Mouse (Mus musculus) neural tube, embryonic 11.5 days (tissue): ENCODE measurements around the gene Nhsl2. TPM values are rescaled to one million over a fixed set of nuclear protein-coding genes. Genes with fewer than 3 reads are reported as not detected.
"Not testable (repeated sequence)": the region's sequence is repeated elsewhere in the genome, so short reads cannot be mapped to it uniquely, and the experiment has no call there.

ENCODE experiments used
- ATAC-seq: fragments of 200-750 bp; cut with Nextera tagmentation; 2 replicates; pipeline ENCODE4 v1.8.0; 2017; ENCODE audit warnings: moderate number of reproducible peaks, mild to moderate bottlenecking, moderate TSS enrichment, moderate library complexity; ENCODE audit not compliant: insufficient read depth, low FRiP score, low TSS enrichment
- DNase-seq: peaks from one replicate; pipeline ENCODE4 v3.0.0-alpha.2; 2015; ENCODE audit warnings: low spot score
- H3K27ac ChIP-seq: fragments of 300-500 bp; sonication (generic); 2 replicates; pipeline ENCODE4 v1.5.1; 2014; ENCODE audit warnings: low read depth, mild to moderate bottlenecking, low read length
- H3K27me3 ChIP-seq: fragments of 300-500 bp; sonication (generic); 2 replicates; pipeline ENCODE4 v1.6.1; 2014; ENCODE audit warnings: mild to moderate bottlenecking, low read length, mixed read lengths; ENCODE audit not compliant: control insufficient read depth, insufficient read depth
- H3K36me3 ChIP-seq: fragments of 300-500 bp; sonication (generic); 2 replicates; pipeline ENCODE4 v1.6.1; 2014; ENCODE audit warnings: mild to moderate bottlenecking, low read length, moderate library complexity, mixed read lengths; ENCODE audit not compliant: control insufficient read depth, insufficient read depth
- H3K4me1 ChIP-seq: fragments of 300-500 bp; sonication (generic); 2 replicates; pipeline ENCODE4 v1.6.1; 2014; ENCODE audit warnings: low read length, mixed read lengths; ENCODE audit not compliant: control insufficient read depth, insufficient read depth
- H3K4me2 ChIP-seq: fragments of 300-500 bp; sonication (generic); 2 replicates; pipeline ENCODE4 v1.6.1; 2014; ENCODE audit warnings: low read depth, mild to moderate bottlenecking, moderate library complexity
- H3K4me3 ChIP-seq: fragments of 300-500 bp; sonication (generic); 2 replicates; pipeline ENCODE4 v1.5.1; 2014; ENCODE audit warnings: low read depth, low read length
- H3K9ac ChIP-seq: fragments of 300-500 bp; sonication (generic); 2 replicates; pipeline ENCODE4 v1.6.1; 2014; ENCODE audit warnings: mild to moderate bottlenecking, low read length
- H3K9me3 ChIP-seq: fragments of 300-500 bp; sonication (generic); 2 replicates; pipeline ENCODE4 v1.6.1; 2016; ENCODE audit warnings: low read length; ENCODE audit not compliant: control insufficient read depth
- WGBS: fragments of 180-500 bp; shearing (Covaris S2); extraction: QIAGEN DNeasy Blood & Tissue Kit; methylation state at CpG from one replicate; pipeline ENCODE4 v1.1.7; 2014; 5-methylcytosine and 5-hydroxymethylcytosine counted together
- polyA plus RNA-seq: library from polyadenylated mRNA; unstranded; fragments of >200 nt; fragmentation: Nextera tagmentation; extraction: Ambion mirVana; gene quantifications from 2 replicates; pipeline ENCODE4 v1.2.1, GENCODE M21; 2014

Gene Nhsl2
- polyA plus RNA-seq, 1 experiment from 2014 or later: 11.6 TPM

- Histone ChIP-seq H3K9me3 (no peaks in the 10 kb centered on the region), H3K4me3 (no peak overlapping the region), H3K4me2 (no peak overlapping the region), H3K36me3 (no peaks in the 10 kb centered on the region), H3K9ac (no peak overlapping the region), H3K4me1 (no peaks in the 10 kb centered on the region; the same call in 1 of the 2 replicates), H3K27me3 (no peaks in the 10 kb centered on the region), H3K27ac (no peak overlapping the region)
- no peak for DNase-seq
- WGBS: 78% methylated on average over 8 of the region's 8 CpGs
- no peak for ATAC-seq
Observed at GRCm38 (mm10) chrX:102085798-102086443, 236.7 kb downstream of the Nhsl2 start.

DNA sequence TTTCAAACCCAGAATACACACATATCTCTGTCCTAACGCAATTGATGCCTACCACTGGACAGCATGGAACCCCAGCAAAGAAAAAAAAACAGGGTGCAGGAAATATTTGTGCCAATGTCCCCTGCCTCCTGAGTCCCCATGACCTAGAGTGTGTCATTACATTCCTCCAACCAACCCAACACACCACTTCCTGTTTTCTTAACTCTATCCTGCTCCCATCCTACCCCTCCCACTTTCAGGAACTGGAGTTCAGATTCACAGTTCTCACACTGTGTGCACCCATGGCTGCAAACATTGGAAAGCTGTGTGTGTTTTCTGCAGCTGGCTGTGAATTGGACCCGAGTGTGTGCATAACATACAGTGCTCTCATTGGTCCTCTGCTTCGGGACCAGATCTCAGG, 241.4 kb downstream of the Nhsl2 start:
- Histone ChIP-seq H3K9me3 (no peaks in the 10 kb centered on the region), H3K36me3 (no peaks in the 10 kb centered on the region), H3K4me1 (no peaks in the 10 kb centered on the region), H3K27ac (no peak overlapping the region), H3K4me3 (no peak overlapping the region), H3K4me2 (no peak overlapping the region), H3K9ac (no peak overlapping the region), H3K27me3 (no peaks in the 10 kb centered on the region)
- WGBS: 87% methylated on average over 3 of the region's 3 CpGs
- ATAC-seq (no peak), DNase-seq (no peak)

GRCm38 (mm10) chrX:102094381-102094904, 245.3 kb downstream of the Nhsl2 start:
- Histone ChIP-seq H3K9me3 (no peaks in the 10 kb centered on the region), H3K4me1 (no peaks in the 10 kb centered on the region), H3K4me2 (no peak overlapping the region), H3K27ac (no peak overlapping the region), H3K27me3 (no peaks in the 10 kb centered on the region), H3K4me3 (no peak overlapping the region), H3K36me3 (no peaks in the 10 kb centered on the region), H3K9ac (no peak overlapping the region)
- DNase-seq (no peak), ATAC-seq (no peak)
- 80% methylated on average over 7 of the region's 7 CpGs for WGBS

DNA sequence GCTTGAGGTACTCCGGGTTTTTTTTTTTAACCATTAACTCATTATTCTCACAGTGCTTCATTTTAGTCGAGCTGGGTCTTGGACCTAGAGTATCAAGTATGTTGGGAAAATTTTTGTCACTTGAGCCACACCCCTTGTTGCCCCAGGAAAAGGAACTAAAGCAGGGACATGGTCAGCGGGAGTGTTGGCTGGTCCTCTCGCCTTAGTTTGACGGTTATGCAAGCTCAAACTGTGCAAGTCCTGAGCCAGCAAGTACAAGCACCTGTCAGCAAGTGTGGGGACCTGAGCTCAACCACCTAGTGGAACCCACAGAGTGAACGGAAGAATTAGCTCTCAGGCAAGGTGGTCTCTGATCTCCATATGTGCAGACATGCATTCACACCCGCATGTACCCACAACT, 252.7 kb downstream of the Nhsl2 start:
- Histone ChIP-seq H3K36me3 (no peaks in the 10 kb centered on the region), H3K27me3 (no peaks in the 10 kb centered on the region; the same call in 1 of the 2 replicates), H3K9me3 (no peaks in the 10 kb centered on the region), H3K4me1 (no peaks in the 10 kb centered on the region), H3K4me3 (no peak overlapping the region), H3K4me2 (no peak overlapping the region), H3K9ac (no peak overlapping the region), H3K27ac (no peak overlapping the region)
- 63% methylated on average over 7 of the region's 7 CpGs for WGBS
- DNase-seq (no peak), ATAC-seq (no peak)

- H3K4me2 ChIP-seq, DNase-seq, H3K27ac ChIP-seq, ATAC-seq, H3K4me3 ChIP-seq, H3K36me3 ChIP-seq, H3K27me3 ChIP-seq, H3K4me1 ChIP-seq, H3K9ac ChIP-seq, H3K9me3 ChIP-seq: not testable (repeated sequence)
- WGBS: 73% methylated on average over 2 of the region's 2 CpGs
Observed at GRCm38 (mm10) chrX:102103830-102104229, 254.6 kb downstream of the Nhsl2 start.

DNA sequence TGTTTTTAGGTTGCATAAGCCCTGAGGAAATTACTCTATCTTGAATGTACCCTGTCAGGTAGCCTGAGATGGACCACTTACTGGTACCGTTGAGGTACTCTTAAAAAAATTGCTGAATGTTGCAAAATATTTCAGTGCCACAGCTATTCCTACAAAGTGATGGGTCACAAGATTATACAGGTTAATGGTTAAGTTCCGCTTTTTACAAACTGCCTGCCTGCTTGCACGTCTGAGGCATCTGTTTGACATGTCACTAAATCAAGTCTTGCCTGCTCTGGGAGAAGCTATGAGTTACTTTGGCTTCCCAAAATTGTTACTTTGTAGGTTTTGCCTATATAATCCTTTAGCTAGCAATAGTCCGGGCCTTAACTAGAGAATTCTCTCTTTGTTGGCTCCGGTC, 260.2 kb downstream of the Nhsl2 start:
- 78% methylated on average over 5 of the region's 5 CpGs for WGBS
- H3K27ac ChIP-seq, H3K9ac ChIP-seq, H3K27me3 ChIP-seq, H3K36me3 ChIP-seq, H3K9me3 ChIP-seq, H3K4me3 ChIP-seq, H3K4me1 ChIP-seq, H3K4me2 ChIP-seq, DNase-seq, ATAC-seq: not testable (repeated sequence)

DNA sequence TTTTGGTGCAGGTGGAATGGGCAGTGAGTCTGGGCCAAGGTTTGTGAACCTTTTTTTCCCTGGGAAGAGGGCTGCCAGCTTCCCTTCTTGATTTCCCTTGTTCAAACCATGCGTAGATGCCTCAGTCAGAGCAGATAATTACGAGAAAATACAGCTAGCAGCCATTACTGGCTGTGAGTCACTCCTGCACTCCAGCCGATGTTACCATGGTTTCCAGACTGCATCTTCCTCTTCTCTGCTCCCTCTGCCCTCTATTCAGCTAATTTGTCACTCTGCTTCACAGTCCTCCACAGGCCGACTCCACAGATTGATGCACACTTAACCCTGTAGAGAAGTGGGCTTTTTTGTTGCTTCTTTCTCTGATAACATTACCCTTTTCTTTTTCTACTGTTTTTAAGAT, 266.5 kb downstream of the Nhsl2 start:
- Histone ChIP-seq H3K27me3 (no peaks in the 10 kb centered on the region), H3K4me1 (no peaks in the 10 kb centered on the region), H3K9ac (no peak overlapping the region), H3K4me3 (no peak overlapping the region), H3K9me3 (no peaks in the 10 kb centered on the region), H3K36me3 (no peaks in the 10 kb centered on the region), H3K27ac (no peak overlapping the region), H3K4me2 (no peak overlapping the region)
- ATAC-seq: no peak
- WGBS: 22% methylated on average over 4 of the region's 4 CpGs
- no peak for DNase-seq

DNA sequence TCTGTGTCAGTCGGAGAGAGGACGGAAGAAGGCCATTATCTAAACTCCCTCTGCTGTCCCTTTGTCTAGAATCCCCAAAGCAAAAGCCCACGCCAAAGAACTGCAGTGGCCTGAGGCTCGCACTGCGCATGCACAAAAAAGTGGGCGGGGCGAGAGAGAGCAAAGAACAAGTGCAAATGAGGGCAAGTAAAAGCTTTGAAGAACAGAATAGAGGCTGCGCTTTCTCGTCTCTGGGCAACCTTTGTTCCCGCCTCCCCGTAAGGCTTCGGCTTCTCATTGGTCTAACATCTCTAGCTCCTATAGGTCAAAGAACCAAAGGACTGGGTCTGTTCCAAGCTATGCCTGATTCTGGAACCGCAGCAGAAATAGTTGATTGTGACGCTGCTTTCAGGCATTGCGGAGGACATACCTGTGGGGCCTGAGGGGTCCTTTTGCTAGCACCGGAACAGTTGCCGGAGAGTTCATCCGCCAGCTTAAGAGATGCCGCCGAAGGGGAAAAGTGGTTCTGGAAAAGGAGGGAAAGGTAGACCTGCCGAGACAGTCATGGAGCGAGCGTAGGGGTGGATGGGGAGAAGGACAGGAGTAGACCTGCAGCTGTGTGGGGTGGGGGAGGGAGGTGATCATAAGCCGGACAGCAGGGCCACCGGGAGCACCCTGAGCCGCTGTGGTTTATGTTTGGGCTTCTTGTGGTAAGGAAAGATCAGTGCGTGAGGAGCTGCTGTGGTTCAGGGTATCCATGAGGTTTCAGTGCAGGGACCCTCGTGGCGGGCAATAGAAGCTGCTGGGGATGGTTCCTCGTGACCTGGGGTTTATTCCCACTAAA, 270.1 kb downstream of the Nhsl2 start, which contains the start of gene Pin4:
TSS of gene Pin4 (plus strand) at position 406 of the 823 bp plus-strand sequence.
- H3K4me3 ChIP-seq: peak within 1 kb of the TSS; percentile 47
- no peaks in the 10 kb centered on the region for H3K27me3 ChIP-seq
- peak within 1 kb of the TSS; percentile 42 for H3K9ac ChIP-seq
- H3K36me3 ChIP-seq: no peaks in the 10 kb centered on the region
- H3K4me1 ChIP-seq: no peaks in the 10 kb centered on the region
- no peaks in the 10 kb centered on the region for H3K9me3 ChIP-seq
- ATAC-seq (peak; percentile 98), DNase-seq (peak; percentile 93)
- H3K27ac ChIP-seq: no peak within 1 kb of the TSS
- 12% methylated on average over 30 of the region's 30 CpGs for WGBS
- peak within 1 kb of the TSS; percentile 49 for H3K4me2 ChIP-seq
